Mouse (Mus musculus): ENCODE data around the gene Smtnl2. TPM values are rescaled to one million over a fixed set of nuclear protein-coding genes. Genes with fewer than 3 reads are reported as not detected.

Smtnl2 gene
- polyA plus RNA-seq, 1 experiment from 2014 or later: 4.2 TPM

- H3K4me1 ChIP-seq (replicated peaks): no peaks in the 10 kb centered on the region
- no peak overlapping the region for H3K4me2 ChIP-seq
- no peak overlapping the region for H3K4me3 ChIP-seq (replicated peaks)
- H3K36me3 ChIP-seq (replicated peaks): no peaks in the 10 kb centered on the region
- H3K9ac ChIP-seq: no peak overlapping the region
- no peak for ATAC-seq (ENCODE audit: insufficient read depth)
- peaks cover 11% of the 10 kb centered on the region for H3K27me3 ChIP-seq
- H3K9me3 ChIP-seq (replicated peaks): no peaks in the 10 kb centered on the region
- 23% methylated on average over 12 of the region's 12 CpGs for WGBS (ENCODE audit: insufficient replicate concordance)
- H3K27ac ChIP-seq (replicated peaks): no peak overlapping the region
Observed at GRCm38 (mm10) chr11:72369904-72370672, 41.4 kb downstream of the Smtnl2 start.

GRCm38 (mm10) chr11:72367934-72368674 lies 43.4 kb downstream of the Smtnl2 start:
- H3K4me1 ChIP-seq (replicated peaks): no peaks in the 10 kb centered on the region
- H3K4me2 ChIP-seq: no peak overlapping the region
- no peak overlapping the region for H3K4me3 ChIP-seq (replicated peaks)
- no peak overlapping the region for H3K9ac ChIP-seq
- H3K9me3 ChIP-seq (replicated peaks): no peaks in the 10 kb centered on the region
- H3K27me3 ChIP-seq: peaks cover 11% of the 10 kb centered on the region
- H3K27ac ChIP-seq (replicated peaks): no peak overlapping the region
- ATAC-seq (ENCODE audit: insufficient read depth): no peak
- no peaks in the 10 kb centered on the region for H3K36me3 ChIP-seq (replicated peaks)
- WGBS (ENCODE audit: insufficient replicate concordance): 47% methylated on average over 11 of the region's 11 CpGs

- peaks cover 26% of the 10 kb centered on the region for H3K27me3 ChIP-seq
- no peak overlapping the region for H3K4me3 ChIP-seq (replicated peaks)
- no peak overlapping the region for H3K4me2 ChIP-seq
- no peak overlapping the region for H3K27ac ChIP-seq (replicated peaks)
- no peak for ATAC-seq (ENCODE audit: insufficient read depth)
- H3K36me3 ChIP-seq (replicated peaks): no peaks in the 10 kb centered on the region
- H3K9ac ChIP-seq: no peak overlapping the region
- no peaks in the 10 kb centered on the region; the same call in 1 of the 2 replicates for H3K4me1 ChIP-seq (replicated peaks)
- WGBS (ENCODE audit: insufficient replicate concordance): 65% methylated on average over 9 of the region's 9 CpGs
- H3K9me3 ChIP-seq (replicated peaks): no peaks in the 10 kb centered on the region
Observed at GRCm38 (mm10) chr11:72366126-72366525, 45.4 kb downstream of the Smtnl2 start.

GRCm38 (mm10) chr11:72364526-72364925 lies 47.0 kb downstream of the Smtnl2 start:
- no peaks in the 10 kb centered on the region; the same call in 1 of the 2 replicates for H3K4me1 ChIP-seq (replicated peaks)
- no peak overlapping the region for H3K4me3 ChIP-seq (replicated peaks)
- no peaks in the 10 kb centered on the region for H3K9me3 ChIP-seq (replicated peaks)
- WGBS (ENCODE audit: insufficient replicate concordance): 73% methylated on average over 5 of the region's 5 CpGs
- peaks cover 28% of the 10 kb centered on the region for H3K27me3 ChIP-seq
- H3K27ac ChIP-seq (replicated peaks): no peak overlapping the region
- H3K4me2 ChIP-seq: no peak overlapping the region
- H3K9ac ChIP-seq: no peak overlapping the region
- H3K36me3 ChIP-seq (replicated peaks): no peaks in the 10 kb centered on the region
- ATAC-seq (ENCODE audit: insufficient read depth): no peak

- WGBS (ENCODE audit: insufficient replicate concordance): 57% methylated on average over 8 of the region's 8 CpGs
- no peak for ATAC-seq (ENCODE audit: insufficient read depth)
- Histone ChIP-seq H3K4me1 (replicated peaks) (no peaks in the 10 kb centered on the region; the same call in 1 of the 2 replicates), H3K27me3 (peaks cover 24% of the 10 kb centered on the region), H3K27ac (replicated peaks) (no peak overlapping the region), H3K4me2 (no peak overlapping the region), H3K9ac (no peak overlapping the region), H3K36me3 (replicated peaks) (no peaks in the 10 kb centered on the region), H3K4me3 (replicated peaks) (no peak overlapping the region), H3K9me3 (replicated peaks) (no peaks in the 10 kb centered on the region)
Observed at GRCm38 (mm10) chr11:72363523-72364240, 47.8 kb downstream of the Smtnl2 start.

- no peak for ATAC-seq (ENCODE audit: insufficient read depth)
- Histone ChIP-seq H3K9ac (no peak within 1 kb of the TSS), H3K4me2 (peak within 1 kb of the TSS; percentile 61), H3K36me3 (replicated peaks) (no peaks in the 10 kb centered on the region), H3K27me3 (peaks cover 18% of the 10 kb centered on the region), H3K4me1 (replicated peaks) (no peaks in the 10 kb centered on the region; the same call in 1 of the 2 replicates), H3K27ac (replicated peaks) (no peak within 1 kb of the TSS), H3K4me3 (replicated peaks) (peak within 1 kb of the TSS; percentile 25), H3K9me3 (replicated peaks) (no peaks in the 10 kb centered on the region)
- 29% methylated on average over 10 of the region's 10 CpGs for WGBS (ENCODE audit: insufficient replicate concordance)
Observed at GRCm38 (mm10) chr11:72362347-72362741, 49.2 kb downstream of the Smtnl2 start, which contains the start of gene Tekt1. Tekt1 (minus strand) TSS chr11:72362442.

- H3K9ac ChIP-seq: no peak overlapping the region
- no peaks in the 10 kb centered on the region for H3K36me3 ChIP-seq (replicated peaks)
- peak overlapping the region; percentile 61 for H3K4me2 ChIP-seq
- H3K27me3 ChIP-seq: peaks cover 18% of the 10 kb centered on the region
- ATAC-seq (ENCODE audit: insufficient read depth): no peak
- H3K4me3 ChIP-seq (replicated peaks): peak overlapping the region; percentile 25
- no peaks in the 10 kb centered on the region for H3K9me3 ChIP-seq (replicated peaks)
- WGBS (ENCODE audit: insufficient replicate concordance): 12% methylated on average over 42 of the region's 42 CpGs
- no peaks in the 10 kb centered on the region; the same call in 1 of the 2 replicates for H3K4me1 ChIP-seq (replicated peaks)
- H3K27ac ChIP-seq (replicated peaks): no peak overlapping the region
Observed at GRCm38 (mm10) chr11:72361385-72362346, 49.8 kb downstream of the Smtnl2 start.

GRCm38 (mm10) chr11:72354971-72355728 lies 56.4 kb downstream of the Smtnl2 start:
- Histone ChIP-seq H3K4me3 (replicated peaks) (no peak overlapping the region), H3K4me2 (peak overlapping the region; percentile 30; the same call in 1 of the 2 replicates), H3K27me3 (0 out of 2 replicates have a peak, but pooled peaks cover 5% of the 10 kb centered on the region), H3K9me3 (replicated peaks) (no peaks in the 10 kb centered on the region), H3K9ac (no peak overlapping the region), H3K4me1 (replicated peaks) (peaks cover 4% of the 10 kb centered on the region; the same call in 1 of the 2 replicates), H3K27ac (replicated peaks) (no peak overlapping the region), H3K36me3 (replicated peaks) (no peaks in the 10 kb centered on the region)
- no peak for ATAC-seq (ENCODE audit: insufficient read depth)
- WGBS (ENCODE audit: insufficient replicate concordance): 22% methylated on average over 20 of the region's 20 CpGs

- Histone ChIP-seq H3K9ac (no peak overlapping the region), H3K27me3 (0 out of 2 replicates have a peak, but pooled peaks cover 5% of the 10 kb centered on the region), H3K4me3 (replicated peaks) (no peak overlapping the region), H3K36me3 (replicated peaks) (no peaks in the 10 kb centered on the region), H3K9me3 (replicated peaks) (no peaks in the 10 kb centered on the region), H3K4me1 (replicated peaks) (peaks cover 4% of the 10 kb centered on the region; the same call in 1 of the 2 replicates), H3K4me2 (no peak overlapping the region), H3K27ac (replicated peaks) (no peak overlapping the region)
- WGBS (ENCODE audit: insufficient replicate concordance): 55% methylated on average over 3 of the region's 3 CpGs
- no peak for ATAC-seq (ENCODE audit: insufficient read depth)
Observed at GRCm38 (mm10) chr11:72353186-72353585, 58.3 kb downstream of the Smtnl2 start.

All from liver, embryonic 15.5 days (tissue).